Mouse (Mus musculus) heart, postnatal 14 days (tissue): ENCODE measurements around the gene Zfp626. TPM values are rescaled to one million over a fixed set of nuclear protein-coding genes. Genes with fewer than 3 reads are reported as not detected.
"Not testable (repeated sequence)": the region's sequence is repeated elsewhere in the genome, so short reads cannot be mapped to it uniquely, and the experiment has no call there.

ENCODE experiments used
- DNase-seq, 2 experiments: peaks; one replicate each; pipeline ENCODE4 v3.0.0; 2021 to 2022
- intact Hi-C: fragments of 180-260 bp; cut with DNase I; formaldehyde crosslinking; loops from one replicate; pipeline ENCODE4 v1.15.1; 2025
- long read RNA-seq, 2 experiments: library from polyadenylated mRNA; stranded (forward); transcript quantifications; one replicate each; pipeline ENCODE4 v2.0.0; 2021
- total RNA-seq, 2 experiments: library from RNA; stranded (reverse); gene quantifications; 2 replicates each; pipeline ENCODE4 v1.2.3; 2021

The Zfp626 gene
- total RNA-seq = 1 to 10 TPM; 5.0 to 5.4 TPM
- long read RNA-seq, experiment 1 = 0 reads
- long read RNA-seq, experiment 2 = 0 reads

GRCm38 (mm10) chr7:27806896-27807295, at the start of gene Zfp626:
Zfp626 (plus strand) TSS chr7:27807196.
- intact Hi-C loops, DNase-seq: not testable (repeated sequence)

- DNase-seq = no peak
- intact Hi-C loops = no loop called here
Observed at GRCm38 (mm10) chr7:27765176-27765886, 41.7 kb upstream of the Zfp626 start.

- intact Hi-C loops = no loop called here
- DNase-seq = no peak
Observed at GRCm38 (mm10) chr7:27789306-27789705, 17.7 kb upstream of the Zfp626 start.

- intact Hi-C loops = not testable (repeated sequence)
Observed at GRCm38 (mm10) chr7:27793865-27794264, 13.1 kb upstream of the Zfp626 start.

GRCm38 (mm10) chr7:27794566-27794965, 12.4 kb upstream of the Zfp626 start:
- intact Hi-C loops = no loop called here
- DNase-seq = no peak

More at GRCm38 (mm10) chr7:27793865-27794264, 13.1 kb upstream of the Zfp626 start:
- not testable (repeated sequence) for DNase-seq

- no peak for DNase-seq
- intact Hi-C loops = no loop called here
Observed at GRCm38 (mm10) chr7:27797906-27798811, 8.8 kb upstream of the Zfp626 start.

GRCm38 (mm10) chr7:27801137-27801536, 5.9 kb upstream of the Zfp626 start:
- DNase-seq = no peak
- intact Hi-C loops = loop anchor here (5.0 kb wide), 1 partner anchor 109 kb away; no protein-coding TSS in a partner anchor

- intact Hi-C loops = loop anchor here (5.0 kb wide), 1 partner anchor 111 kb away; no protein-coding TSS in a partner anchor
- no peak for DNase-seq
Observed at GRCm38 (mm10) chr7:27802986-27803385, 4.0 kb upstream of the Zfp626 start.

GRCm38 (mm10) chr7:27804297-27805030, 2.5 kb upstream of the Zfp626 start:
- DNase-seq = peak; percentile 74 to 80
- intact Hi-C loops = loop anchor here (5.0 kb wide), 1 partner anchor 112 kb away; no protein-coding TSS in a partner anchor

GRCm38 (mm10) chr7:27807305-27807704, 309 bp downstream of the Zfp626 start:
- DNase-seq, intact Hi-C loops: not testable (repeated sequence)

GRCm38 (mm10) chr7:27818526-27819110, 11.6 kb downstream of the Zfp626 start:
- DNase-seq = no peak
- intact Hi-C loops = no loop called here

GRCm38 (mm10) chr7:27822611-27823010, 15.6 kb downstream of the Zfp626 start:
- intact Hi-C loops = no loop called here
- DNase-seq = no peak

GRCm38 (mm10) chr7:27834131-27834530, 27.1 kb downstream of the Zfp626 start:
- DNase-seq = no peak
- intact Hi-C loops = no loop called here

GRCm38 (mm10) chr7:27837896-27838295, 30.9 kb downstream of the Zfp626 start:
- intact Hi-C loops = no loop called here
- DNase-seq = peak in 1 of 2 experiments; percentile 5

GRCm38 (mm10) chr7:27838323-27839249, 31.6 kb downstream of the Zfp626 start, which contains the start of gene Zfp59:
Zfp59 (plus strand) TSS chr7:27838607.
- intact Hi-C loops = no loop called here
- peak; percentile 81 to 87 for DNase-seq

- intact Hi-C loops = no loop called here
- DNase-seq = no peak
Observed at GRCm38 (mm10) chr7:27839596-27839995, 32.6 kb downstream of the Zfp626 start.

GRCm38 (mm10) chr7:27840104-27840503, 33.1 kb downstream of the Zfp626 start:
- intact Hi-C loops = loop anchor here (2.0 to 5.0 kb wide), 2 partner anchors 19 to 87 kb away; partner anchors contain the start of gene Zfp974
- DNase-seq = no peak

GRCm38 (mm10) chr7:27857227-27857626, 50.2 kb downstream of the Zfp626 start, which contains the start of gene Zfp607a:
Zfp607a (plus strand) TSS chr7:27857527.
- intact Hi-C loops = no loop called here
- DNase-seq = no peak
